Mouse (Mus musculus) CH12.LX (cell line): ENCODE data around the gene Ralgps2. TPM values are rescaled to one million over a fixed set of nuclear protein-coding genes. Genes with fewer than 3 reads are reported as not detected.

ENCODE experiments used
- DNase-seq: peaks from one replicate; pipeline ENCODE4 v3.0.0-alpha.2; 2013; ENCODE audit errors: extremely low read depth
- H3K27ac ChIP-seq: 2 replicates; pipeline ENCODE4 v1.5.1; 2012; ENCODE audit warnings: low read depth, mild to moderate bottlenecking, control low read depth, moderate library complexity; ENCODE audit not compliant: insufficient read depth
- H3K27me3 ChIP-seq: replicated peaks from 2 replicates; pipeline ENCODE3; 2012; ENCODE audit warnings: inconsistent platforms
- H3K36me3 ChIP-seq, 2 experiments: replicated peaks in 1 of 2; 2 replicates each; pipeline versions ENCODE3 to v1.6.1; 2012; ENCODE audit warnings: inconsistent platforms in 1 of 2, low read length in 1 of 2, mild to moderate bottlenecking in 1 of 2, mixed read lengths in 1 of 2, moderate library complexity in 1 of 2; ENCODE audit not compliant: control insufficient read depth in 1 of 2, insufficient read depth in 1 of 2
- H3K4me1 ChIP-seq, 2 experiments: 2 replicates each; pipeline ENCODE4 v1.6.1; 2012; ENCODE audit warnings: inconsistent platforms in 1 of 2, moderate library complexity in 1 of 2; ENCODE audit not compliant: insufficient read depth in 2 of 2, control insufficient read depth in 1 of 2
- H3K4me2 ChIP-seq: 2 replicates; pipeline ENCODE4 v1.6.1; 2012; ENCODE audit warnings: low read depth, mild to moderate bottlenecking, control low read depth; ENCODE audit not compliant: poor library complexity, insufficient read depth, severe bottlenecking
- H3K4me3 ChIP-seq, 3 experiments: fragments of 150-350 bp in 1 of 3; sonication (generic) in 1 of 3; replicated peaks in 1 of 3; 2 replicates each; pipeline versions ENCODE3 to v1.5.1; 2011 to 2012; ENCODE audit warnings: low read depth in 2 of 3, low read length in 2 of 3, mild to moderate bottlenecking in 2 of 3, moderate library complexity in 2 of 3, control low read depth in 1 of 3, improper control_type of control experiment in 1 of 3, inconsistent platforms in 1 of 3, mixed read lengths in 1 of 3; ENCODE audit not compliant: poor library complexity in 1 of 3
- H3K79me2 ChIP-seq: replicated peaks from 2 replicates; pipeline ENCODE4 v1.6.1; 2012; ENCODE audit warnings: mild to moderate bottlenecking, moderate library complexity; ENCODE audit not compliant: control insufficient read depth, poor library complexity, insufficient read depth, severe bottlenecking; ENCODE audit errors: extremely low read depth
- H3K9ac ChIP-seq: 2 replicates; pipeline ENCODE4 v1.6.1; 2012; ENCODE audit warnings: low read depth, mild to moderate bottlenecking, control low read depth, moderate library complexity; ENCODE audit not compliant: insufficient read depth
- H3K9me3 ChIP-seq: replicated peaks from 2 replicates; pipeline ENCODE3; 2012; ENCODE audit warnings: low read length, inconsistent platforms, mixed read lengths
- CTCF ChIP-seq, 2 experiments: IDR thresholded peaks in 1 of 2; conservative IDR thresholded peaks in 1 of 2; 2 replicates each; pipeline ENCODE4 v1.5.1; 2011 to 2012; ENCODE audit warnings: low read depth in 2 of 2, low read length in 2 of 2, improper control_type of control experiment in 1 of 2, inconsistent platforms in 1 of 2, mild to moderate bottlenecking in 1 of 2, moderate library complexity in 1 of 2
- EP300 ChIP-seq: IDR thresholded peaks from 2 replicates; pipeline ENCODE4 v1.6.1; 2011; ENCODE audit warnings: low read length, improper control_type of control experiment
- IRF4 ChIP-seq: IDR thresholded peaks from 2 replicates; pipeline ENCODE4 v1.6.1; 2014; ENCODE audit warnings: low read depth, mild to moderate bottlenecking, inconsistent platforms, low read length, improper control_type of control experiment
- JUN ChIP-seq: IDR thresholded peaks from 2 replicates; pipeline ENCODE4 v1.6.1; 2011; ENCODE audit warnings: low read depth, mild to moderate bottlenecking, low read length, improper control_type of control experiment, moderate library complexity; ENCODE audit not compliant: insufficient read depth
- JUND ChIP-seq: conservative IDR thresholded peaks from 2 replicates; pipeline ENCODE4 v1.6.1; 2011; ENCODE audit warnings: low read depth, low read length, improper control_type of control experiment
- MAX ChIP-seq: IDR thresholded peaks from 2 replicates; pipeline ENCODE4 v1.6.1; 2011; ENCODE audit warnings: low read length, improper control_type of control experiment
- MAZ ChIP-seq: IDR thresholded peaks from 2 replicates; pipeline ENCODE4 v1.6.1; 2012; ENCODE audit warnings: low read depth, mild to moderate bottlenecking, inconsistent platforms, low read length, improper control_type of control experiment, moderate library complexity
- MEF2A ChIP-seq: IDR thresholded peaks from 2 replicates; pipeline ENCODE4 v1.6.1; 2014; ENCODE audit warnings: low read depth, mild to moderate bottlenecking, inconsistent platforms, low read length, improper control_type of control experiment, borderline replicate concordance
- MXI1 ChIP-seq: IDR thresholded peaks from 2 replicates; pipeline ENCODE4 v1.6.1; 2011; ENCODE audit warnings: mild to moderate bottlenecking, low read depth, low read length, improper control_type of control experiment
- NRF1 ChIP-seq: IDR thresholded peaks from 2 replicates; pipeline ENCODE4 v1.6.1; 2014; ENCODE audit warnings: low read depth, mild to moderate bottlenecking, inconsistent platforms, low read length, improper control_type of control experiment, moderate library complexity
- PAX5 ChIP-seq: IDR thresholded peaks from 2 replicates; pipeline ENCODE4 v1.6.1; 2012; ENCODE audit warnings: low read length, inconsistent platforms, mixed read lengths
- POLR2A ChIP-seq: IDR thresholded peaks from 2 replicates; pipeline ENCODE4 v1.6.1; 2011; ENCODE audit warnings: low read depth, mild to moderate bottlenecking, improper control_type of control experiment, low read length
- RAD21 ChIP-seq: IDR thresholded peaks from 2 replicates; pipeline ENCODE4 v1.6.1; 2011; ENCODE audit warnings: low read depth, mild to moderate bottlenecking, low read length, improper control_type of control experiment, moderate library complexity
- RCOR1 ChIP-seq: conservative IDR thresholded peaks from 2 replicates; pipeline ENCODE4 v1.6.1; 2012; ENCODE audit warnings: low read depth, mild to moderate bottlenecking, inconsistent platforms, low read length, improper control_type of control experiment
- SIN3A ChIP-seq: IDR thresholded peaks from 2 replicates; pipeline ENCODE4 v1.6.1; 2012; ENCODE audit warnings: low read length, improper control_type of control experiment, inconsistent platforms
- ZKSCAN1 ChIP-seq: IDR thresholded peaks from 2 replicates; pipeline ENCODE4 v1.6.1; 2012; ENCODE audit warnings: low read depth, inconsistent platforms, low read length, improper control_type of control experiment, borderline replicate concordance
- ZNF384 ChIP-seq: IDR thresholded peaks from 2 replicates; pipeline ENCODE4 v1.6.1; 2012; ENCODE audit warnings: low read depth, low read length, improper control_type of control experiment, inconsistent platforms
- dilution Hi-C: fragments of 300-500 bp; cut with MboI; formaldehyde crosslinking; loops from 2 replicates; pipeline ENCODE4 v1.14.3; 2020; ENCODE audit warnings: low sequenced_read_pairs; ENCODE audit not compliant: extremely low pct_unique_long_range_greater_than_20kb, extremely low pct_ligation_motif_present
- in situ Hi-C: fragments of 300-500 bp; cut with MboI; formaldehyde crosslinking; loops from 3 replicates; pipeline ENCODE4 v1.14.3; 2019; ENCODE audit warnings: low sequenced_read_pairs, low pct_ligation_motif_present, low pct_unique_long_range_greater_than_20kb, mixed read lengths
- polyA plus RNA-seq: library from polyadenylated mRNA; unstranded; fragments of >175 nt; gene quantifications from 2 replicates; pipeline ENCODE4 v1.2.1, GENCODE M21; 2012; ENCODE audit warnings: low read depth; ENCODE audit not compliant: insufficient read length
- total RNA-seq, 2 experiments: library from RNA; depleted of rRNA; stranded (reverse); fragments of 300-350 nt in 1 of 2; fragments of >200 nt in 1 of 2; gene quantifications; 2 replicates each; pipeline ENCODE4 v1.2.3; 2012 to 2014

Gene Ralgps2
- total and polyA plus RNA-seq, 3 experiments = 65.1 to 149 (median 133) TPM

DNA sequence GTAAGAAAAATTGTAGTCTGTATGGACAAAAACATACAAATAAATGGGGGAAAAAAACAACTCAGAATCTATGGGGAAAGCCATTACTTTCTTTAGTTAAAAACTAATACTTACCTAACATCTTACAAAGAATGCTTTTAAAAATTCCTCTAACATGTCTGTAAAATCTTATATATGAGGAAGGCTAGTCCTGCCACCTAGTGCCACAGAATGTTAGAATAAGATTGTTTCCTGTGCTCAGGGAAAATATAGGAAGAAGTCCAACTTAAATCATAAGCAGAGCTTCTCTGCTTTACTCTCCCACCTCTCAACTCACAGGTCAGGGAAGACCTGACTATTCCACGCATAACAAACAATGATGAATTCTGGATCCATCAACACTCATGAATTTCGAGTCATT is 53.5 kb downstream of the Ralgps2 start:
- no peak for DNase-seq
- H3K4me2 ChIP-seq = no peak overlapping the region
- H3K9ac ChIP-seq = no peak overlapping the region
- in situ Hi-C loops = no loop called here
- TF ChIP-seq NRF1 = no peak
- TF ChIP-seq ZKSCAN1 = no peak
- no peak for TF ChIP-seq MEF2A
- no peak for TF ChIP-seq ZNF384
- TF ChIP-seq, all 38 proteins: peak for 0
- Histone ChIP-seq H3K4me3 (no peak overlapping the region), H3K36me3 (peaks cover 51 to 78% of the 10 kb centered on the region in 2 experiments), H3K27me3 (no peaks in the 10 kb centered on the region), H3K4me1 (peaks cover 0 to 9% of the 10 kb centered on the region in 2 experiments; a peak in 1 of 4 replicates), H3K9me3 (no peaks in the 10 kb centered on the region), H3K79me2 (peaks cover 3% of the 10 kb centered on the region), H3K27ac (no peak overlapping the region)
- dilution Hi-C loops = no loop called here

DNA sequence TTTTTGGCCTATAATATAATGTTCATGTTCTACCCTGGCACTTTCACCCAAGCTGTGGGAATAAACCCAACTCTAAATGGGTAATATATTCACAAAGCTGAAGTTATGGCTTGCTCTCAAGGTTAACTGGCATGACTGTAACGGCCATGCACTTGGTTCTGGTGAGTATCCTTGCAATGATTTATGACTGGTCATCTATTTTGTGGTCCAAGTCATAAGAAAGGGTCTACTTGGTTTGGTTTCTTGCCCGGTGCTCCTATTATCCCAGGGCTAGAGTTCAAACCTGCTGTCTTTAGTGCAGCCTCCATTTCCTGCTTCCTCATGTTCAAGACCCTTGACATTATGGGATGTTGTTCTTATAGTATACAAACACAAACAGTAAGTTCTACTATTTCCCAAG is 54.6 kb downstream of the Ralgps2 start:
- TF ChIP-seq SIN3A (no peak), MXI1 (no peak), MAX (no peak), CTCF (conservative IDR thresholded peaks at IDR 0.05 in 1 of 2, IDR thresholded peaks at IDR 0.05 in 1 of 2; ENCODE audit: low read depth in 2 of 2, low read length in 2 of 2) (no peak), POLR2A (no peak), RAD21 (no peak), EP300 (no peak), JUN (no peak), RCOR1 (no peak), PAX5 (no peak), IRF4 (no peak), JUND (no peak), MAZ (no peak), NRF1 (no peak), ZKSCAN1 (no peak), ZNF384 (no peak)
- peaks cover 46 to 70% of the 10 kb centered on the region in 2 experiments for H3K36me3 ChIP-seq
- no peak overlapping the region for H3K4me3 ChIP-seq
- no peak for DNase-seq
- in situ Hi-C loops (no loop called here), dilution Hi-C loops (no loop called here)
- H3K9me3 ChIP-seq = no peaks in the 10 kb centered on the region
- H3K4me2 ChIP-seq = no peak overlapping the region
- no peak overlapping the region for H3K27ac ChIP-seq
- H3K27me3 ChIP-seq = no peaks in the 10 kb centered on the region
- H3K4me1 ChIP-seq = peaks cover 0 to 9% of the 10 kb centered on the region in 2 experiments; a peak in 1 of 4 replicates
- no peak overlapping the region for H3K9ac ChIP-seq
- no peaks in the 10 kb centered on the region; the same call in none of the 2 replicates for H3K79me2 ChIP-seq
